Mouse (Mus musculus): Measurements from ENCODE around the gene Samhd1. TPM values are rescaled to one million over a fixed set of nuclear protein-coding genes. Genes with fewer than 3 reads are reported as not detected.

The Samhd1 gene
- total RNA-seq, 2 experiments from 2014 or later: 11.6 to 12.4 TPM

DNA sequence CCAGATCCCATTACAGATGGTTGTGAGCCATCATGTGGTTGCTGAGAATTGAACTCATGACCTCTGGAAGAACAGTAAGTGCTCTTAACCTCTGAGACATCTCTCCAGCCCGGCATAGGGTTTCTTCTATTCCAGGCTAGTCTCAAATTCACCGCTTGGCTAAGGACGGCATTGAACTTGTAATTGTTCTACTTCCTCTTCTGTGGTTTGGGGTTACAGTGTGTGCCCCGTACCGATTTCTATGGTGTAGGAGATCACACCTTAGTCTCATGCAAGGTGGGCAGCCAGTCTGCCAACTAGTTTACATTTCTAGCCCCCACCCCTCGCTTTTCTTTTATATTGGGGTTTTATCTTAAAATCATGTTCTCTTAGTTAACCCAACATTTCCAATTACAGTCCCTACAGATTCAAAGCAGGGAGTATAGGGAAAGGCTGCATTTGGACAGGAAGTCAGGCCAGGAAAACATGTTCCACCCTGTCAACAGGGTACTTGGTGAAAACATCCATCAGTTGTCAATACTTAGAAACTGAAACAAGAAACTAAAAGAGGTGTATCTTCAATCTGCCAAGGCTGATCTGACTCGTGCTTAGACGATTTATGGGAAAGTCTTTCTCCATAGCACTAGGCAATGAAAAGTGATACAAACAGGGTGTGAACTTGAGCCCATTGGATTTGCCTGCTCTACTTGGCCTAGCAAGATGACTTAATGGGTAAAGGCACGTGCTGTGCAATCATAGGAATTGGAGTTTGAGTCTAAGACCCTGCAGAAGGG lies 3.1 kb upstream of the Samhd1 start:
- intact Hi-C loops (cut with DNase I): loop anchor here (5.0 to 10.0 kb wide), 3 partner anchors 64 to 427 kb away; partner anchors contain the start of genes Nnat and Rbl1
- DNase-seq (ENCODE audit: low spot score in 2 of 2): no peak

DNA sequence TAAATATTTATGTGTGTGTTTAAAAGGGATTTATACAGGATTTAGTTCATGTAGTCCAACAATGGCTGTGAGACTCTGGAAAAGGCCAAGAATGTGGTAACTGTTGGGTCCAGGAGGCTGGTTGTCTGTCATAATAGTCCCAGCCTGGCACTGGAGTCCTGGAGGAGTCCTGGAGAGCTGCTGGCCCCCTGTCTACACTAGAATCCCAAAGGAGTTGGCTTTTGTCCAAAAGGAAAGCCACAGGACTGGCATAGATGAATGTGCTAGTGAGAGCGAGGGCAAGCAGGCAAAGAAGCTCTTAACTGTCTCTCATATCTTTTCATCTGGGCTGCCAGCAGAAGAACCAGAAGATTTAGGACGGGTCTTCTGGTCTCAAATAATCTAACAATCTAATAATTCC lies 1.6 kb upstream of the Samhd1 start:
- no peak for DNase-seq (ENCODE audit: low spot score in 2 of 2)
- intact Hi-C loops (cut with DNase I): loop anchor here (5.0 to 10.0 kb wide), 3 partner anchors 66 to 428 kb away; partner anchors contain the start of genes Nnat and Rbl1

- DNase-seq (ENCODE audit: low spot score in 2 of 2): no peak
- intact Hi-C loops (cut with DNase I): loop anchor here (5.0 to 10.0 kb wide), 3 partner anchors 66 to 429 kb away; partner anchors contain the start of genes Nnat and Rbl1
Observed at GRCm38 (mm10) chr2:157136176-157136575, 1.1 kb upstream of the Samhd1 start.

- DNase-seq (ENCODE audit: low spot score in 2 of 2): no peak
- intact Hi-C loops (cut with DNase I): loop anchor here (5.0 to 10.0 kb wide), 3 partner anchors 67 to 429 kb away; partner anchors contain the start of genes Nnat and Rbl1
Observed at GRCm38 (mm10) chr2:157135529-157136120, 560 bp upstream of the Samhd1 start.

GRCm38 (mm10) chr2:157134479-157134931 lies 560 bp downstream of the Samhd1 start:
- intact Hi-C loops (cut with DNase I): loop anchor here (10.0 kb wide), 1 partner anchor 430 kb away; the partner anchor contains the start of gene Nnat
- no peak for DNase-seq (ENCODE audit: low spot score in 2 of 2)

DNA sequence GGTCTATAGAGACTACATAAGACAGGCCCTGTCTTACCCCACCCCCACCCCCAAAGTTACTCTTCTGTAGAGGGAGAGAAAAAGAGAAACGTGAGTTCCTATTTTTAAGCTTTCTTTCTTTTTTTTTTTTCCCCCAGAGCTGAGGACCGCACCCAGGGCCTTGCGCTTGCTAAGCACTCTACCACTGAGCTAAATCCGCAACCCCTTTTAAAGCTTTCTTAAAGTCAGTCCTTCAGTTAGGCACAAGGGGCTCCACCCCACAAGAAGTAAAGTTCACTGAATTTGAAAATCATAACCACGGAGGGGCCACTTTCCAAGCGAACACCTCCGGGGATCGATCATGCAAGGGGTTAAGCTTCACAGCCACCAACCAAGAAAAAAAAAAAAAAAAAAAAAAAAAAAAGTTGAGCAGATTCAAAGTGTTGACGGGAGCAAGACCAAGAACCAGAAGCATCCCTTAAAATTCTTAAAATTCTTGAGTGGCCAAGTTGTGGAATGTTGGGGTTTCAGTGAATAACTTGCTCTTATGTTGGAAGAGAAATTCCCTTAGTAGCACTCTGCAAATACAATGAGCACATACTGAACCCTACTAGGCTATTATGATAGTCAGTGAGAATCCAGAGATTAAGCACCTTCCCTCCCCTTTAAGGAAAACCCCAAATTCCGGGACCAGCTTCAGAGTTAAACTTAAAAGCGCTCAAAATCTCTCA lies 1.1 kb downstream of the Samhd1 start:
- intact Hi-C loops (cut with DNase I): loop anchor here (10.0 kb wide), 1 partner anchor 431 kb away; the partner anchor contains the start of gene Nnat
- DNase-seq (ENCODE audit: low spot score in 2 of 2): no peak

- intact Hi-C loops (cut with DNase I): loop anchor here (10.0 kb wide), 1 partner anchor 432 kb away; the partner anchor contains the start of gene Nnat
Observed at GRCm38 (mm10) chr2:157132686-157133540, 2.2 kb downstream of the Samhd1 start.

GRCm38 (mm10) chr2:157132086-157132485 lies 3.0 kb downstream of the Samhd1 start:
- intact Hi-C loops (cut with DNase I): loop anchor here (10.0 kb wide), 1 partner anchor 433 kb away; the partner anchor contains the start of gene Nnat
- no peak for DNase-seq (ENCODE audit: low spot score in 2 of 2)

More at GRCm38 (mm10) chr2:157132686-157133540, 2.2 kb downstream of the Samhd1 start:
- no peak for DNase-seq (ENCODE audit: low spot score in 2 of 2)

DNA sequence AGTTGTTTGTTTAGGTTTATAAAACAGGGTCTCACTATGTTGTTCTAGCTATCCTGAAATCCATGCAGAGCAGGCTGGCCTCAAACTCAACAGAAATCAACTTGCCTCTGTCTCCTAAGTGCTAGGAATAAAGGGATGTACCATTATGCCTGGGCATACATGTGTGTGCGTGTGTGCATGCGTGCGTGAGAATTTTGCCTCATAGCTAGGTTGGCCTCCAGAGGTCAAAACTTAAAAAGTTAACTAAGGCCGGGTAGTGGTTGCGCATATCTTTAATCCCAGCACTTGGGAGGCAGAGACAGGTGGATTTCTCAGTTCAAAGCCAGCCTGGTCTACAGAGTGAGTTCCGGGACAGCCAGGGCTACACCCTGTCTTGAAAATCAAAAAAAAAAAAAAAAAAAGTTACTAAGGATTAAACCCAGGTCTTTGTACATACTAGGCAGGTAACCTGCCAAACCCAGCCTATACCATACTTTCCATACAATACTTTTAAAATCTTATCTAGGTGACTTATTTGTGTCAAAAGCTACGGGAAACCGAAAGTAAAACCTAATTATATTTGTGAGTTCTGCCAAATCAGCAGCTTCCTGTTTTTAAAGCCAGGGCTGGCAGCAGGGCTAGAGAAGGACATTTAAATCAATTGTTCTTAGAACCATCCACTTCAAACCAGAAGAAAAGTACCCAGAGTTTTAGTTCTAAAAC lies 4.1 kb downstream of the Samhd1 start:
- intact Hi-C loops (cut with DNase I): loop anchor here (10.0 kb wide), 1 partner anchor 434 kb away; the partner anchor contains the start of gene Nnat
- DNase-seq (ENCODE audit: low spot score in 2 of 2): no peak

- intact Hi-C loops (cut with DNase I): loop anchor here (5.0 to 10.0 kb wide), 3 partner anchors 133 to 435 kb away; partner anchors contain the start of genes Mroh8, Nnat and Rpn2
- DNase-seq (ENCODE audit: low spot score in 2 of 2): no peak
Observed at GRCm38 (mm10) chr2:157129601-157130164, 5.4 kb downstream of the Samhd1 start.

GRCm38 (mm10) chr2:157129096-157129495 lies 6.0 kb downstream of the Samhd1 start:
- no peak for DNase-seq (ENCODE audit: low spot score in 2 of 2)
- intact Hi-C loops (cut with DNase I): loop anchor here (5.0 kb wide), 2 partner anchors 133 to 148 kb away; partner anchors contain the start of genes Mroh8 and Rpn2

GRCm38 (mm10) chr2:157128072-157128471 lies 7.0 kb downstream of the Samhd1 start:
- DNase-seq (ENCODE audit: low spot score in 2 of 2): no peak
- intact Hi-C loops (cut with DNase I): loop anchor here (5.0 kb wide), 2 partner anchors 134 to 149 kb away; partner anchors contain the start of genes Mroh8 and Rpn2

DNA sequence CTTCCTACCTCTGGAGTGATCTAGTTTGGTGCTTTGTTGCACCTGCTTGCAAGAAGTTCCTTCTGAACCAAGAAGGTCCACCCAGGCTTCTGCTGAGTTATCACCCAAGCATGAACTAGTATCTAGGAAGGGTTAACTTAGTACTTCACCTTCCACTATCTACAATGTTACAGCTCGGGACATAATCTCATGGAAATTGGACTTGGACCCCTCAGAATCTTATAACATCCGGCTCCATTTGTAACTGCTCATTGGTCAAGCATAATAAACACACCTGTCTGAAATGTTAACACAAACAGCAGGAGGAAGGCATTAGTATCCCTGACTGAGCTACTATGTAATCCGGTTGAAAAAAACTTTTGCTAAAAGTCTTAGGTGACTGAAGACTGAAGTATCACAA lies 7.7 kb downstream of the Samhd1 start:
- intact Hi-C loops (cut with DNase I): loop anchor here (5.0 kb wide), 2 partner anchors 135 to 150 kb away; partner anchors contain the start of genes Mroh8 and Rpn2
- DNase-seq (ENCODE audit: low spot score in 2 of 2): no peak

DNA sequence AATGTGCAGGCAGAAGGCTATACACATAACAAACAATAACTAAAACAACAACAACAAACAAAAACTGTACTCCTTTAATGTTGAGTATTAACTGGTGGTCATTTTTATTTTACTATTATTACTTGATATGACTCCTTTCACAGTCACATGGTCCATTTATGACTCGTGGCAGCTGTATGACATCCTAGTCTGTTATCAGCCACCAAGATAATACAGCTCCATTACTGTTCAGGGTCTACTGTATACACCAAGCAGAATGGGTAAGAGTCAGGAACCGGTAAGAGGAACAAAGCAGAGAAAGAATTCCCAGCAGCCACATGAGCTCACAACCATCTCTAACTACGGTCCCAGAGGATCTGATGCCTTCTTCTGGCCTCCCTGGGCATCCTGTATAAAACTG lies 9.8 kb downstream of the Samhd1 start:
- intact Hi-C loops (cut with DNase I): loop anchor here (5.0 kb wide), 2 partner anchors 137 to 152 kb away; partner anchors contain the start of genes Mroh8 and Rpn2
- DNase-seq (ENCODE audit: low spot score in 2 of 2): no peak

- intact Hi-C loops (cut with DNase I): no loop called here
Observed at GRCm38 (mm10) chr2:157121766-157122165, 13.3 kb downstream of the Samhd1 start.

GRCm38 (mm10) chr2:157119075-157119474 lies 16.0 kb downstream of the Samhd1 start:
- DNase-seq (ENCODE audit: low spot score in 2 of 2): no peak
- intact Hi-C loops (cut with DNase I): no loop called here

More at GRCm38 (mm10) chr2:157121766-157122165, 13.3 kb downstream of the Samhd1 start:
- no peak for DNase-seq (ENCODE audit: low spot score in 2 of 2)

DNA sequence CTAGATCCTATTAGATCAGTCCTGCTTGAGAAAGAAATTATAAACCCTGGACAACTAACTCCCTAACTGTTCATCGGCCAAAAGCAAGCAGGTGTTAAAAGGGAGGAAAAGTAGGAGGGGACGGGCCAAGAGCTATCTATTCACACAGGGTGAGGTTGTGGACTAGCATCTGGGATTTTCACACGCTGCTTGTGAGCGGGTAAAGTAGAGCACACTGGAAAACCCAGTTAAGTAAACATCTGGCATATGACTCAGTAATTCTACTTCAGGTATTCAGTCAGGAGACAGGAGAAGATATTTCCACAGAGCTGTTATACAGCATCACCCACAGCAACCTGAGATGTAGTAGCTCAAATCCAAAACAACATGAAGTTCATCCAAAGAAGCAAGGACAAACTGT lies 16.5 kb downstream of the Samhd1 start:
- intact Hi-C loops (cut with DNase I): no loop called here
- DNase-seq (ENCODE audit: low spot score in 2 of 2): no peak

Measured in left cerebral cortex, postnatal 25 days (tissue).